Mouse (Mus musculus) limb, embryonic 10.5 days (tissue): ENCODE results near the gene Adcyap1r1. TPM values are rescaled to one million over a fixed set of nuclear protein-coding genes. Genes with fewer than 3 reads are reported as not detected.

ENCODE experiments used
- DNase-seq: peaks from one replicate; pipeline ENCODE4 v3.0.0-alpha.2; 2017; ENCODE audit warnings: low spot score
- H3K27ac ChIP-seq: fragments of 300-500 bp; sonication (generic); 2 replicates; pipeline ENCODE4 v1.5.1; 2016; ENCODE audit warnings: mild to moderate bottlenecking
- H3K27me3 ChIP-seq: fragments of 300-500 bp; sonication (generic); 2 replicates; pipeline ENCODE4 v1.6.1; 2016; ENCODE audit warnings: low read depth, mild to moderate bottlenecking; ENCODE audit not compliant: poor library complexity, severe bottlenecking
- H3K36me3 ChIP-seq: fragments of 300-500 bp; sonication (generic); 2 replicates; pipeline ENCODE4 v1.6.1; 2016; ENCODE audit warnings: mild to moderate bottlenecking, moderate library complexity
- H3K4me1 ChIP-seq: fragments of 300-500 bp; sonication (generic); 2 replicates; pipeline ENCODE4 v1.6.1; 2016
- H3K4me3 ChIP-seq: fragments of 300-500 bp; sonication (generic); 2 replicates; pipeline ENCODE4 v1.5.1; 2016; ENCODE audit warnings: mild to moderate bottlenecking, moderate library complexity
- H3K9me3 ChIP-seq: fragments of 300-500 bp; sonication (generic); replicated peaks from 2 replicates; pipeline ENCODE4 v1.6.1; 2016; ENCODE audit warnings: mild to moderate bottlenecking
- WGBS: fragments of 180-500 bp; shearing (Covaris S2); methylation state at CpG from one replicate; pipeline ENCODE4 v1.1.7; 2016; 5-methylcytosine and 5-hydroxymethylcytosine counted together
- polyA plus RNA-seq: library from polyadenylated mRNA; unstranded; fragments of >200 nt; fragmentation: Nextera tagmentation; extraction: Ambion mirVana; gene quantifications from 2 replicates; pipeline ENCODE4 v1.2.1, GENCODE M21; 2016

Adcyap1r1 gene
- polyA plus RNA-seq, 1 experiment from 2014 or later, result 0.90 TPM

DNA sequence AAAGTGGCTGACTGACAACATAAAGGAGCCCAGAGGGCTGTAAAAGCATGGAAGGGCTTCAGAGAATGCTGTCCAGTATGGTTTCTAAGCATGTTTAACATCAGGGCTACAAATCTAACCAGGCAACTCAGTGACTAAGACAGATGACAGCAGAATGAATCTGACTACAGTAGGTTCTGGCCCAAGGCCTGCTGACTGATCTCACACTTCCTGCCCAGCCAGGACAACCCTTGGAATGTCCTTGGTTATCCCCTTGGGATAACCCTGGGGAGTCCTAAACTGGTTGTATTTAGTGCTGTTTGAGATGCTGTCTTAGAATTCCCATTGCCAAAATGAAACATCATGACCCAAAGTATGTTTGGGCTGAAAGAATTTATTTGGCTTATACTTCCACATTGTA lies 19.7 kb upstream of the Adcyap1r1 start:
- no peak for DNase-seq
- Histone ChIP-seq H3K27me3 (no peaks in the 10 kb centered on the region), H3K27ac (no peak overlapping the region), H3K36me3 (no peaks in the 10 kb centered on the region), H3K9me3 (no peaks in the 10 kb centered on the region), H3K4me3 (no peak overlapping the region), H3K4me1 (peaks cover 12% of the 10 kb centered on the region; the same call in 1 of the 2 replicates)

DNA sequence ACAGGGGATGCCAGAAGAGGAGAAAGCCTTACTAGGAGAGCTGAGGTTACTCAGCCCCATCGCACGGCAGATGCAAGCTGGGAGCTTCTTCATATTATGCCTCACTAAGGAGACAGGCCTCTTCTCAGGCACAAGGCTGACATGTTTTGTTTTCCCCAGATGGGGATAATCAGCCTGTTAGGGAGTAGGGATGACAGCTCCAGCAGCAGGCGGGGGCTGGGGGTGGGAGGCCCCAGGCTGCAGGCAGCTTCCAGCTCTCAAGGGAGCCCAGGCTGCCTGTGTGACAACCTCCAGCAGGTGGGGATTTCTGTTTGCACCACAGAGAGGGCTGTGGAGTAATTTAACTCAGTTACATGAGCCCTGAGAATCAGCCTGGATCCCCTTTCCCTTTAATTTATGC lies 17.4 kb upstream of the Adcyap1r1 start:
- no peak for DNase-seq
- no peak overlapping the region for H3K27ac ChIP-seq
- no peaks in the 10 kb centered on the region for H3K27me3 ChIP-seq
- 35% methylated on average over 3 of the region's 3 CpGs for WGBS
- peaks cover 12% of the 10 kb centered on the region; the same call in 1 of the 2 replicates for H3K4me1 ChIP-seq
- H3K36me3 ChIP-seq, result no peaks in the 10 kb centered on the region
- no peak overlapping the region for H3K4me3 ChIP-seq
- no peaks in the 10 kb centered on the region for H3K9me3 ChIP-seq

DNA sequence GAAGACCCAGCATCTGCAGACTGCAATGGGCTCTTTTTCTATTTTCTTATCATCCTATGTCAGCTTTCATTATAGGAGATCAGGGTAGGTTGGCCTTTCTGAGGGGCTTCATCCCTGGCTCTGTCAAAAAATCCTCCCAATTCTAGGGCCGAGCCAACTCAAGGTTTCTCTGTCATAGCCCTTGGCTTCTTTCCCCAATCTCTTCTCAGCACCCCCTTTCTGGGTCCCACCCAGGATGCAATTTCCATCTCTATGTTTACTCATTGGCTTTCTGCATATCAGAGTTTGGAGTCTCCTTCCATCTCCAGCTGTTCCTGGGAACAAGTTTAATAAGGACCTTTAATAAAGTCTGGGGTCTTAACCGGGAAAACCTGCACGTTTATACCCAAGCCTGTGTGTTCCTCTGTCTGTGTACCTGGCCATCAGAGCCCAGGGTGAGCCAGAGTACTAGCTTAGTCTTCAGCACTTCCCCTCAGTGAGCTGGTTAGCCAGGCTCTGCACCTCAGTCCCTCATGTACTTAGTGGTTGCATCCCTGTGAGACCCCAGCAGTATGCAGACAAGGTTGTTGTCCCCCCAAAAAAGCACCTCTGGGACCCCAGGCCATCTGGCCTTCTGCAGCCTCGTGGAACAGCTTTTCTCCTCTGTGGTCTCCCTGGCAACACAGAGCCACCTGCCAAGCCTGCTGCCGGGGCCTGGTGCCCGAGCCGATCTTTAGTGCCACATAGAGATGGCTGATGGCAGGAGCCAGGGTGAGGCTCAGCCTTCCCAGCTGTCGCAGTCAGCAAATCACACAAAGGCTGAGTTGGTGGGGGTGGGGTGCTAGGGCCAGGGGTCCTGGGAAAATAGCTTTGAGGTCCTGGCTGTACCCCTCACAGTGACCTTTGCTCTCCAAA lies 16.3 kb upstream of the Adcyap1r1 start:
- no peak overlapping the region for H3K27ac ChIP-seq
- H3K36me3 ChIP-seq, result no peaks in the 10 kb centered on the region
- H3K9me3 ChIP-seq, result no peaks in the 10 kb centered on the region
- no peaks in the 10 kb centered on the region for H3K27me3 ChIP-seq
- WGBS, result 77% methylated on average over 8 of the region's 8 CpGs
- DNase-seq, result no peak
- H3K4me3 ChIP-seq, result no peak overlapping the region
- H3K4me1 ChIP-seq, result peaks cover 12% of the 10 kb centered on the region; the same call in 1 of the 2 replicates

DNA sequence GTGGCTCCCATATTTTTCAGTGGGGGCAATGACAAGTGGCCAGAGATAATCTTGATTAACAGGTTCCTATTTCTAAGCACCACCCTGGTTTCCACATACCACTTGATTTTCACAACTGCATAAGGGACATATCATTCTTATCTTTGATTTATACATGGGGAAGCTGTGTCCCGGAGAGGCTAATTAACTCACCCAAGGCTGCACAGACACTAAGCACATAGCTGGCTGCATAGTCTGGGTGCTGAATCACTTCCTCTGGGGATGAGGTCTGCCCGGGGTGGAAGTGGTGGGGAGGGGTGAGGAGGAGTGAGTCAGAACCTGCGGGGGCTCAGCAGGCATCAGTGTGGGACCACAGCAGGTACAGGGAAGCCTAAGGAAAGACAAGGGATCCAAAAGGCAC lies 13.9 kb upstream of the Adcyap1r1 start:
- Histone ChIP-seq H3K27me3 (no peaks in the 10 kb centered on the region), H3K9me3 (no peaks in the 10 kb centered on the region), H3K36me3 (no peaks in the 10 kb centered on the region), H3K27ac (no peak overlapping the region), H3K4me3 (no peak overlapping the region), H3K4me1 (peaks cover 12% of the 10 kb centered on the region; the same call in 1 of the 2 replicates)
- no peak for DNase-seq
- WGBS, result 59% methylated on average over 3 of the region's 3 CpGs

DNA sequence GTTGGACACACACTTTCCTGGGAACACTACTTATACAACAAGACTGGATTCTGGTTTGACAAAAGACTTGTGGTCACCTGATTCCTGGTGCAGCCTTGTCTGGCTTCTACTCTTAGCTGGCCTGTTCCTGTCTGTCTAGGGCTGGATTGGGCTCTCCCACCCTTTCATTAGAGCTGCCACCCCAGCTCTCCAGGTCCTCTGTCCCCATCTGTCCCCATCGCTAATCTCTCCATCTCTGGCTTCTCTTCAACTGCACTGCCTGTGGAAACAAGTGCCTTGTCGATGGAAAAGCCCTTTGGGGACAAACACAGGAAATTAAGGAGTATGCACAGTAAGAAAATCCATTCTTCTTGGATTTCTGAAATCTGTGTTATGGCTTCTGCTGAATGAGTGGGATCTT lies 12.9 kb upstream of the Adcyap1r1 start:
- Histone ChIP-seq H3K27ac (no peak overlapping the region), H3K27me3 (no peaks in the 10 kb centered on the region), H3K36me3 (no peaks in the 10 kb centered on the region), H3K9me3 (no peaks in the 10 kb centered on the region), H3K4me1 (peaks cover 12% of the 10 kb centered on the region; the same call in 1 of the 2 replicates), H3K4me3 (no peak overlapping the region)
- WGBS, result 81% methylated on average over 2 of the region's 2 CpGs
- DNase-seq, result no peak

DNA sequence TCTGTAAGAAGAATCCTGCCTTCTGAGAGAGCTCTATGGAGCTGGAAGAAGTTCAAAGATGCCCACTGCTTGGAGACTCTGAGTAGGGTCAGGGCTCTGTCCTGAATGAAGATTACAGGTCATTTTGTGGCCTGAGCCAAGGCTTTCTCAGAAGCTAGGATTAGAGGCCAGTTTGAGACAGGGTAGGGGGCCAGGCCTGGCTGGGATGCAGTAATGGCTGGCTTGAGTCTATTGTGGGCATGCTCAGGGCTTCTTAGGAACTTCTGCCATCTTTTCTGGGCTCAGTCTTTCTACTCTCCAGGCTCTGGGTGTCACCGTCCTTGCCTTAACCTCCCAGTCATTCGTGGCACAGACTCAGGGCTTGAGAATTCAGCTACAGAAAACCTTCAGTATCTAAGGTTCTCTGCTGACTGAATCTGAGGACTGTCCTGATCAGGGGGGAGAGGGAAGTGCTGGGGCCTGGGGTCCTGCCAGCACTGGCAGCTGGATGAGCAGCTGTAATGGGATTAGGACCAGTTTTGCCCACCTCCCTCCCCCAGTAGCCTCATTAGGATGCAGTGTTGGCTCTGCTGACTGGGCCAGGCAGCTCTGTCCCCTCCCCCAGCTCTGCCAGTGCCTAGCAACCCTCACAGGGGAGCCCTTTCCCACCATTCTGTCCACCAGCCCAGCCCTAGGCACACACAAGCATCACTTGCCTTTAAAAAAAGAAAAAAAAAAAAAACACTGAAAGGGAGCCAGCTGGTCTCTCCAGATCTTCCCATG lies 7.7 kb upstream of the Adcyap1r1 start:
- Histone ChIP-seq H3K36me3 (no peaks in the 10 kb centered on the region), H3K4me1 (peaks cover 9% of the 10 kb centered on the region; the same call in 1 of the 2 replicates), H3K9me3 (no peaks in the 10 kb centered on the region), H3K27ac (no peak overlapping the region), H3K27me3 (peaks cover 7% of the 10 kb centered on the region), H3K4me3 (no peak overlapping the region)
- DNase-seq, result no peak
- 26% methylated on average over 2 of the region's 2 CpGs for WGBS

DNA sequence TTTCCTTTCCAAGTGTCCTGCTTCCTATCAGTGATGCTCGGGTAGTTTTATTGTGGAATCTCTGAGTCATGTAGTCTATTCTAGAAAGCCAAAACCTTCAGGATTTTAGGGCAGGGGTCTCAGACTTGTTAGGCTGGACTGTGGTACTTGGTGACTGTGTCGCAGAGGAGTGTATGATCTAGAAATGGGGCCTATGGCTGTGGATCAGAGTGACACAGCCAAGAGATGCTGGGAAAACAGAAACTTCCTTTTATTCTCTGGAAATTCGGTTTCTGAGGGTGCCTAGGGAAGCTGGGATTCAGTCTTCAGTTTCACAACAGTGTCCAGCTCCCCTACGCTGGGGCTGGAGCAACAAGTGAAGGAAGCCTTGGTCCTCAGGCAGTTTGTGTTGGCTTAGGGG lies 7.1 kb upstream of the Adcyap1r1 start:
- H3K4me3 ChIP-seq, result no peak overlapping the region
- DNase-seq, result no peak
- no peaks in the 10 kb centered on the region for H3K9me3 ChIP-seq
- peaks cover 9% of the 10 kb centered on the region; the same call in 1 of the 2 replicates for H3K4me1 ChIP-seq
- H3K27ac ChIP-seq, result no peak overlapping the region
- WGBS, result 62% methylated on average over 4 of the region's 4 CpGs
- peaks cover 13% of the 10 kb centered on the region for H3K27me3 ChIP-seq
- no peaks in the 10 kb centered on the region for H3K36me3 ChIP-seq

- Histone ChIP-seq H3K4me3 (no peak overlapping the region), H3K9me3 (no peaks in the 10 kb centered on the region), H3K4me1 (peaks cover 25% of the 10 kb centered on the region), H3K27ac (no peak overlapping the region), H3K27me3 (peaks cover 48% of the 10 kb centered on the region), H3K36me3 (no peaks in the 10 kb centered on the region)
- DNase-seq, result no peak
- 82% methylated on average over 9 of the region's 9 CpGs for WGBS
Measured at GRCm38 (mm10) chr6:55448199-55448598, 3.6 kb upstream of the Adcyap1r1 start.

- Histone ChIP-seq H3K4me1 (peaks cover 22% of the 10 kb centered on the region), H3K9me3 (no peaks in the 10 kb centered on the region), H3K4me3 (no peak overlapping the region), H3K36me3 (no peaks in the 10 kb centered on the region), H3K27ac (no peak overlapping the region), H3K27me3 (peaks cover 57% of the 10 kb centered on the region)
- DNase-seq, result no peak
- 72% methylated on average over 8 of the region's 8 CpGs for WGBS
Measured at GRCm38 (mm10) chr6:55448976-55449678, 2.7 kb upstream of the Adcyap1r1 start.

GRCm38 (mm10) chr6:55452381-55452780 lies 603 bp downstream of the Adcyap1r1 start:
- Histone ChIP-seq H3K4me1 (peaks cover 17% of the 10 kb centered on the region), H3K27ac (peak overlapping the region; percentile 72), H3K27me3 (peaks cover 78% of the 10 kb centered on the region), H3K36me3 (no peaks in the 10 kb centered on the region), H3K4me3 (peak overlapping the region; percentile 65), H3K9me3 (no peaks in the 10 kb centered on the region)
- DNase-seq, result no peak
- under 1% methylated on average over 24 of the region's 24 CpGs for WGBS

DNA sequence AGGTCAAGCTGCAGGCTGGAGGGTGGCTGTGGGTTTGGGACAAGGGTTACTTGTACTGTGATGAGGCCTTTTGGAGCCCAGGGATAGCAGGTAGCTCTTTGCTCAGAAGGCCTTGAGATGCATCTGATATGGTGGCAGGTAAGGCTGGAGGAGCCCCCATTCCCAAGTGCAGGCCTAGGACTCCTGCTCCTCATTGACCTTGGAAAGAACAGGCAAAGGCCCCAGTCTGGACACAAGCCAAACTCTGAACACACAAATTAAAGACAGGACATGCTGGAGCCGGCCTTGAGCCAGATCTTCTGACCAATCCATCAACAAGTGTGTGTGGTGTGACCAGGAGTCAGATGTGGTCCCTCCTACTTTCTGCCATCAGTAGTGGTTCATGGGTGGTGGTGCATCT lies 1.8 kb downstream of the Adcyap1r1 start:
- H3K27me3 ChIP-seq, result peaks cover 77% of the 10 kb centered on the region
- H3K27ac ChIP-seq, result no peak overlapping the region
- H3K4me3 ChIP-seq, result no peak overlapping the region
- WGBS, result 50% methylated on average over 1 of the region's 1 CpGs
- H3K4me1 ChIP-seq, result peaks cover 17% of the 10 kb centered on the region
- H3K36me3 ChIP-seq, result no peaks in the 10 kb centered on the region
- DNase-seq, result no peak
- no peaks in the 10 kb centered on the region for H3K9me3 ChIP-seq

DNA sequence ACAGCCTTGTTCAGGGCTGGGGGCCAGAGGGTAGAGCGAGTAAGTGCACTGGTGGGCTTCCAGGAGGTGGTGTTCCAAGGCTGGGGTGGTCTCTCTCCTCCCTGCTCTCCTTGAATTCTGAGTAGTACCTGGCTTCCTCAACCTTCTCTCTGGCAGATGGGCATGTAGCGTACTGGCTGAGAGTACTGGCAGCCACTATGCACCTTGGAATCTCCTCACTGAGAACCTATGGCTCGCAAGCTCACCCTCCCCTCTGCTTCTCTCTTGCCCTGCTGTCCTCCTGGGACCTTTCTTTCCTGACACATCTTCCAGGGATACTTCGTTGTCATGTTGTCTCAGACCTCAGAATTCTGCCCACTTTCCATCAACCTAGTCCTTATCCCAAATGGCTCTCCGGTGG lies 3.9 kb downstream of the Adcyap1r1 start:
- Histone ChIP-seq H3K4me1 (peaks cover 17% of the 10 kb centered on the region), H3K27me3 (peaks cover 56% of the 10 kb centered on the region), H3K4me3 (no peak overlapping the region), H3K27ac (no peak overlapping the region), H3K9me3 (no peaks in the 10 kb centered on the region), H3K36me3 (no peaks in the 10 kb centered on the region)
- DNase-seq, result no peak
- 86% methylated on average over 5 of the region's 5 CpGs for WGBS
